Mouse (Mus musculus) spleen, postnatal 36 days (tissue): ENCODE data around the gene Eif4h.

Experiments used
- DNase-seq, 2 experiments: peaks; one replicate each; pipeline ENCODE4 v3.0.0; 2022; ENCODE audit warnings: low spot score in 2 of 2, mixed read lengths in 1 of 2

Gene Eif4h

GRCm38 (mm10) chr5:134648976-134649375, 9.7 kb upstream of the Eif4h start:
- peak in 1 of 2 experiments; percentile 19 for DNase-seq

- DNase-seq = no peak
Observed at GRCm38 (mm10) chr5:134647394-134647793, 8.1 kb upstream of the Eif4h start.

GRCm38 (mm10) chr5:134646461-134646860, 7.2 kb upstream of the Eif4h start:
- no peak for DNase-seq

GRCm38 (mm10) chr5:134644643-134645118, 5.4 kb upstream of the Eif4h start:
- DNase-seq = no peak

GRCm38 (mm10) chr5:134644121-134644520, 4.8 kb upstream of the Eif4h start:
- DNase-seq = no peak

- DNase-seq = no peak
Observed at GRCm38 (mm10) chr5:134640371-134640770, 1.1 kb upstream of the Eif4h start.

GRCm38 (mm10) chr5:134638461-134639268, 625 bp downstream of the Eif4h start:
- no peak for DNase-seq

GRCm38 (mm10) chr5:134637820-134638367, 1.4 kb downstream of the Eif4h start:
- no peak for DNase-seq

- no peak for DNase-seq
Observed at GRCm38 (mm10) chr5:134632841-134633240, 6.4 kb downstream of the Eif4h start.

- DNase-seq = no peak
Observed at GRCm38 (mm10) chr5:134630835-134631234, 8.5 kb downstream of the Eif4h start.

GRCm38 (mm10) chr5:134629508-134629907, 9.8 kb downstream of the Eif4h start:
- DNase-seq = no peak

- DNase-seq = no peak
Observed at GRCm38 (mm10) chr5:134622069-134622468, 17.2 kb downstream of the Eif4h start.

- DNase-seq = no peak
Observed at GRCm38 (mm10) chr5:134621099-134621640, 18.1 kb downstream of the Eif4h start.

- DNase-seq = no peak
Observed at GRCm38 (mm10) chr5:134620457-134620856, 18.8 kb downstream of the Eif4h start.

- peak; percentile 67 to 72 for DNase-seq
Observed at GRCm38 (mm10) chr5:134617071-134617470, 22.2 kb downstream of the Eif4h start.

- no peak for DNase-seq
Observed at GRCm38 (mm10) chr5:134615780-134616179, 23.5 kb downstream of the Eif4h start.

GRCm38 (mm10) chr5:134615380-134615779, 23.9 kb downstream of the Eif4h start:
- DNase-seq = peak in 1 of 2 experiments; percentile 22

- peak; percentile 80 to 83 for DNase-seq
Observed at GRCm38 (mm10) chr5:134614802-134615201, 24.5 kb downstream of the Eif4h start, which contains the start of gene Lat2. Lat2 (minus strand) TSS chr5:134615025.

- no peak for DNase-seq
Observed at GRCm38 (mm10) chr5:134614296-134614695, 25.0 kb downstream of the Eif4h start.

- DNase-seq = peak; percentile 89 to 90
Observed at GRCm38 (mm10) chr5:134613727-134614126, 25.6 kb downstream of the Eif4h start.

- DNase-seq = peak; percentile 44 to 45
Observed at GRCm38 (mm10) chr5:134611810-134612521, 27.3 kb downstream of the Eif4h start.
